Mouse (Mus musculus) layer of hippocampus, postnatal 14 days (tissue): ENCODE results near the gene Cbfa2t2. TPM values are rescaled to one million over a fixed set of nuclear protein-coding genes. Genes with fewer than 3 reads are reported as not detected.

Experiments used
- DNase-seq, 2 experiments: peaks; one replicate each; pipeline ENCODE4 v3.0.0; 2021 to 2022; ENCODE audit warnings: low spot score in 2 of 2, mixed read lengths in 1 of 2
- total RNA-seq, 2 experiments: library from RNA; stranded (reverse); gene quantifications; 2 replicates each; pipeline ENCODE4 v1.2.3; 2021

Cbfa2t2 gene
- total RNA-seq, 2 experiments from 2014 or later = 43.3 to 50.4 TPM

DNA sequence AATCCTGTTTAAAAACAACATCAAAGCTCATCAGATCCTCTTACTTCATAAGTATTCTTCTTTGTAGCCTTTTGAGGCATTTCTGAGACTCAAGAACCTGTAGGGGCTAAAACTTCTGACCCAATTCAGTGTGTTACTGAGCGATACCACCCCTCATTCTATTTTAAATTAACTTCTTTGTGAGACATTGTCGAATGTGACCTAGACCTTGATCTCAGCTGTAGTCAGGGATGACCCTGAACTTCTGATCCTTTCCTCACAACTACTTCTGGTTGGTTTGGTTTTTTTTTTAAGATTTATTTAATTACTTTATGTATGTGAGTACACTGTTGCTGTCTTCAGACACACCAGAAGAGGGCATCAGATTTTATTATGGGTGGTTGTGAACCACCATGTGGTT lies 12.7 kb upstream of the Cbfa2t2 start:
- DNase-seq = no peak

DNA sequence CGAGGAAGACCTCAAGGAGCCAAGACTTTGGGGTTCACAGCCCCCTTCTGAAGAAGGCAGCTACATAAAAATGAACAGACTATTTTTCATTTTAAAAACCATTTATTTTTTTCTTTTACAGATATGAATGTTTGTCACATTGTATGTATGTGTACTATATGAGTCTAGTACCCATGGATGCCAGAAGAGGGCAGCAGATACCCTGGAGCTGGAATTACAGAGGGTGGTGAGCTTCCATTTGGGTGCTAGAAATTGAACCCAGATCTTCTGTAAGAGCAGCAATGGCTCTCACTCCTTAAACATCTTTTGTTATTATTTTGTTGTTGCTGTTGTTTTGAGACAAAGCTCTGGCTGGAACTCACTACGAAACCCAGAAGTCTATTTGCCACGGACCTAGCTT lies 10.8 kb upstream of the Cbfa2t2 start:
- no peak for DNase-seq

DNA sequence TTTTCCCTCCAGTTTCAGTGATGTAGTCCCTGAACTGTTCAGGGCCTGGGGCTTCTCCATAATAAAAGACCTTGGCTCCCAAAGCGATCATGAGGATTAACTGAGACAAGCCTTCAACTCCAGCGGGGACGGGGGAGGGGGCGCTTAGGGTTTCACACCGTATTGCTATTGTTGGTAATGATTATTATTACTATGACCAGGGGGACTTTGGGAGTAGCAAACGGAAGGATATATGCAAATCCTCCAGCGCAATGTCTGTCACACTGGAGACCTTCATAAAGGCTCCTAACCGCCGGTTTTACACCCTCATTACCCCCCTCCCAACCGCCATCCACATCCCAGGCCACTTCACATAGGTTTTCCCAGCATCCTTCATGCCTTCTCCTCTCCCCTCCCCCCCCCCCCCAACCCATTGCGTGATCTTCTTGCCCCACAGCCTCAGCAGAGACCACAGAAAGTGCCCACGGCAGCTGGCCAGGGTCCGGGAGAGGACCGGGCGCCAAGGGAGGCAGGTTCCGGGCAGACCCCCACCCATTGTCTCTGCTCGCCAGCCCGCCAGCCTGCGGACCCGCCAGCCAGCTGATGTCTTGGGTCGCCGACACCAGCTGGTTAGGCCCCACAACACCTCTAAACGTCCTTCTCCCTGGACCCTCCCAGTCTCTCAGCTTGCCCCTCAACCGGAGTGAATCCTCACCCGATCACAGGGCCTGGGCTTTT lies 9.9 kb upstream of the Cbfa2t2 start:
- no peak for DNase-seq

DNA sequence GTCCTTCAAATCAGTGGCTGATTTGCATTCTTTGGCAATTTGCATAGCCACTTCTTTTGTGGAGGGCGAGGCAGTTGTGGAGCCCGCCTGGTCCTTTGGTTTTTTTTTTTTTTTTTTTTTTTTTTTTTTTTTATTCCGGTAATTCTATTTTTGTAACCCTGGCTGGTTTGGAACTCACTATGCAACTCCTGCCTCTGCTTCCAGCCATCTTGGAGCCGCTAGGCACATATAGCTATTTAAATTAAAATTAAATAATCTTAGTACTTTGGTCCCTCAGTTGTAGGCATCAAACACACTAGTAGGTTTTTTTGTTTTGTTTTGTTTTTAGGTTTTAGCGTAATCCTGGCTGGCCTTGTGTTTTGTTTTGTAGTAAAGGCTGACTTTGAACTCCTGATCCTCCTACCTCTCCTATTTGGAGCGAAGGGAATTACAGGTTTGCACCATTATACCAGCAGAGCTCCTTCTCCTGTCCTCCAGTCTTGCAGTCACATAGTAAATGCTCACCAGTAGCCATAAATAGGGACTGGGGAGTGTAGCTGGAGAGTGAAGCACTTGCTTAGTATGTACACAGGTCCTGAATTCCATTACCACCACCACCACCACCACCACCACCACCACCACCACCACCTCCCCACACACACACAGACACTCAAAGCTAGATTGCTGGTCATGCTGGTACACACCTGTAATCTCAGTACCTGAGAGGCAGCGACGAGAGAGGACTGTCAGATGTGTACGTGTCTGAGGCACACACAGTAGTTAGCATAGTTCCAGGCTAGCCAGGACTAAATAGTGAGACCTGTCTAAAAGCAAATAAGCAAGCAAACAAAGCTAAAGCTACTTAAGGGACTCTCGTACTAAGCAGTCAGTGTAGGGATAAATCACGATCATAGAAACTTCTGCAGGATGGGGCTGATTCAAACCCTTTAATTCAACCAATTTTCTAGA lies 9.1 kb upstream of the Cbfa2t2 start:
- DNase-seq = no peak

DNA sequence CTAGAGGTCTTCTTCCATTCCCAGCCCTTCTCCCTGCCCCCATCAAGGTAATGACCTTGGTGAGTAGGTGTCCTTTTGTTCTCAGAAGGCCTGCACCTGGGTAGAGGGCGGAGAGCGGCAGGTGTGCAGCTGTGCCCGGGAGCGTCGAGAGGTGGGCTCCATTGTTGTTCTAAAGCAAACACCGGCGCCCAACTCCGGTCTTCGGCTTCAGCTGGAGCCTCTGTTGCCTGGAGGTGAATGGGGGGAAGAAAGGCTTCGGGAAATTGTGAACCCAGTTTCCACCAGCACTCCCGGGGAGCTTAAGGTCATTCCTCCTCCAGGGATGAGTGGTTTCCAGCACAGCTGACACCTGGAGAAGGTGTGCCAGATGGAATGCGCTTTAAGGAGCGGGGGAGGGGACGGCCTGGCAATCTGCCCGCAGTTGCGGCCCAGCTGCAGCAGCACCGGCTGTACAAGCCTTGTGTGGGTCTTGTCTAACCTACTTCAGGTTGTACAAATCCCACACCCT lies 8.4 kb upstream of the Cbfa2t2 start:
- DNase-seq = no peak

DNA sequence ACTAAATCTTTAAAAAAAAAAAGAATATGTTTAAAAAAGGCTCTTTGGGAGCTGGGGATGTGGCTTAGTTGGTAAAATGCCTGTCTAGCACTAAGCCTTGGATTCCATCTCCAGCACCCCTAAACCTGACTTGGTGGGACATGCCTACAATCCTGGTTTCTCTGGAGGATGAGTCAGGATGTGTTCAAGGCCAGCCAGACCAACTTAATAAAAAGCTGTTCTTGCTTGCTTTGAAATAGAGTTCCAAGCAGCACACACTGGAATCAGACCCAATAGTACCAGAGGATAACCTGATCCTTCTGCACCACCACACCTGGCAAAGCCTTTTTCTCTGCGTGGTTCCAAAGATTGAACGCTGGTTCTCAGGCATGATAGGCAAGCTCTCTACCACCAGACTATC lies 5.7 kb upstream of the Cbfa2t2 start:
- no peak for DNase-seq

DNA sequence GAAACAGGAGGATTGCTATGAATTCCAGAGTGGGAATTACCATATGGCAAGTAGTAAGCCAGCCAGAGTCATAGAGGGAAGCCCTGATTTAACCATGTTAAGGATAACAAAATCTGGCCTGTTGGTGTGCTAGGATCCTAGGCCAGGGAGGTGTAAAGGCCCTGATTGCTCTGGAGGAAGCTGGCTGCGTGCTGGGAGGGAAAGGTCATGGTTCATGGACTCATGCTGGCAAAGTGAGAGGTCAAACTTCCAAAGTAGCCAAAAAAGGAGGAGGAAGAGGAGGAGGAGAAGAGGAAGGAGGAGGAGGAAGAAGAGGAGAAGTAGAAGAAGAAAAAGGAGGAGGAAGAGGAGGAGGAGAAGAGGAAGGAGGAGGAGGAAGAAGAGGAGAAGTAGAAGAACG lies 3.6 kb upstream of the Cbfa2t2 start:
- no peak for DNase-seq

DNA sequence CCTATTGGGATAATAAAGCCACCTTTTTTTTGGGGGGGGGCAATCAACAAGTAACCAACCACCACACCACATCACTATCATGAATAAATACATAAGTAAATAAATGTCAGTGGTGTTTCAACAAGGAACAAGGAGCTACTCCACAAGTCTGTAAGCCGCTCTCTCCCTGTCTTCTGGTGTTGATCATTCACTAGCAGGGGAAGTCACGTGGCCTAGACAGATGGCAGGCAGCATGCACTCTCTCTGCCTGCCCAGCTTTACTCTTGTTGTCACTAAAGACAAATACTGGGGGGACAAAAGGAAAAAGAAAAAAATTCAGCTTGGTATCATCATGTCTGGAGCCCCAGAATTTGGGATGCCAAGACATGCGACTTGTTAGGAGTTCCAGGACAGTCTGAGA lies 2.9 kb upstream of the Cbfa2t2 start:
- DNase-seq = peak in 1 of 2 experiments; percentile 66

DNA sequence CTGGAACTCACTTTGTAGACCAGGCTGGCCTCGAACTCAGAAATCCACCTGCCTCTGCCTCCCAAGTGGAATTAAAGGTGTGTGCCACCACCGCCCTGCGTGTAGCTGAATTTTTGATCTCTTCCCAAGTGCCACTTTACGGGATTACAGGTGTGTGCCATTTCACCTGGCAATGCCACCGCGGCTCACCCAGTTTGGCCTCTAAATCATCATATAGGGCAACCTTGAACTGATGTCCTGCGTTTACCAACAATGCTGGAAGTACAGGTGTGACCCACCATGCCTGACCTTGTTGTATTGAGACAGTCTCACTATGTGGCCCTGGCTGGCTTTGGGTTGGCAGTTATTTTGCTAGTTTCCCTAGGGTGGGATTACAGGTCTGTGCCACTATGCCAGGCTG lies 1.6 kb upstream of the Cbfa2t2 start:
- no peak for DNase-seq

DNA sequence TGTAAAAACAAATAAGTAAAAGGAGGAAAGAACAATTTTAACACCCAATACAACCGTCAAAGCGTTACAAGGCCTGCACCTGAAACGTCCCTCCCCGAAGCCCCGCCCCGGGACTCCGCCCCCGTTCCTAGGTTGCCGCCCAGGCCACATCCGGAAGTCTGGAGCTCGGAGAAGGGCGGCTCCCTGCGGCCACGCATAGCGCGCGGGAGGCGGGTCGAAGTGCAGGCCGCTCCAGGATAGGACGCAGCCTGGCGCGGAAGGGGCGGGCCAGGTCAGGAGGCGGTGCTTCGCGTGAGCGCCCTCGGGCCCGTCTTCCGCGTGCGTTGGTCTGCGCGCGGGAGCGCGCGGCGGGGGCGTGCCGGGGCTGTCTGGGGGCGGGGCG lies 214 bp upstream of the Cbfa2t2 start:
- peak; percentile 95 to 98 for DNase-seq

DNA sequence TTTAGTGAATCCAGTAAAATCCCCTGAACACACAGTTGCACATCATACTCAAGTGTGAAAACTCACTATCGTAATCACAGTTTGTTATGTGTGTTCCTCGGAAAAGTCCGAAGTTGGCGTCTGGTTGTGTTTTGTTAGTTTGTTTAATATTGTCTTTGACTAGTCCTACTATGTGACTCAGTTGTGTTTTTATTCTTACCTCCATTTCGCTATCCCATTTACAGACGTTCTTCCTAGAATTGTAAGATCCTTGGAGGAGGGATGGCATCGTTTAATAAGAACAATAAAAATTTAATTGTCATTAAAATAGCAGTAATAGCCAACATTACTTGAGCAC lies 878 bp downstream of the Cbfa2t2 start:
- DNase-seq = no peak

DNA sequence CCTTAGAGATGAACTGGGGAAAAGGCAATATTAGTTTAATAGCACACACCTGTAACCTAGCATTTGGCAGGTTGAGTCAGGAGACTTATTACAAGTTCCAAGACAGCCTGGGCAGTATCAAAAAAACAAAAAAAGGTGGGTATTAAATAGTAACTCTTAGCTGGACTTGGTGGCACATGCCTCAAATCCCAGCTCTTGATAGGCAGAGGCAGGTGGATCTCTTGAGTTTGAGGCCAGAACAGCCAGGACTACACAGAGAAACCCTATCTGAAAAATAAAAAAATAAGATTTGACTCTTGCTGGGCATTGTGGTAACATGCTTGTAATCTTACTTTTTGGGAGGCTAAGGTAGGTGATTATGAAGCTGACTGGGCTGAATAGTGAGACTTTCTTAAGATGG lies 4.2 kb downstream of the Cbfa2t2 start:
- DNase-seq = no peak

DNA sequence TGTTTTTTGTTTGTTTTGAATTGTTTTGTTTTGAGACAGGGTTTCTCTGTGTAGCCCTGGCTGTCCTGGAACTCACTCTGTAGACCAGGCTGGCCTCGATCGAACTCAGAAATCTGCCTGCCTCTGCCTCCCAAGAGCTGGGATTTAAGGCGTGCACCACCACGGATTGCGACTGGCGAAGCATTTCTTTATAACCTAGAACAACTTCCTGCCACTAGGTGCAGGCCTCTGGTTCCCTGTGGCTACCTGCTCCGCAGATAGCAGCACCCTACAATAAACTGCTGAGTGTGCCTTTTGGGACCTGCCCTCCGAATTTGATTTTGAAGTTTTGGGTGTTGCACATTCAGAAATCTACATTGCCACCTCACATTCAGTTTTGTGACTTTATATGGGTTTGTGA lies 11.5 kb downstream of the Cbfa2t2 start:
- no peak for DNase-seq

DNA sequence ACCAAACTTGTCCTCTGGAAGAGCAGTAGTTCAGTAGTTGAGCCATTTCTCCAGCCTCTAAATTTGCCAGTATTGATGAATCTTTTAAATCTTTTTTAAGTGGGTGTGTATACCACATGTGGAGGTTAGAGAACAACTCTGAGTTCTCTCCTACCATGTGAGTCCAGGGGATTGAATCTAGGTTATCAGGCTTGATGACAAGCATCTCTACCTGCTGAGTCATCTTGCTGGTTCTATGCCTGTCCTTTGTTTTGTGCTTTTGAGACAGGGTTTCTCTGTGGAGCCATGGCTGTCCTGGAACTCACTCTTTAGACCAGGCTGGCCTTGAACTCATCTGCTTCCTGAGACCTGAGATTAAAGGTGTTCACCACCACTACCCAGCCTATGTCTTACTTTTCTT lies 12.4 kb downstream of the Cbfa2t2 start:
- DNase-seq = no peak

DNA sequence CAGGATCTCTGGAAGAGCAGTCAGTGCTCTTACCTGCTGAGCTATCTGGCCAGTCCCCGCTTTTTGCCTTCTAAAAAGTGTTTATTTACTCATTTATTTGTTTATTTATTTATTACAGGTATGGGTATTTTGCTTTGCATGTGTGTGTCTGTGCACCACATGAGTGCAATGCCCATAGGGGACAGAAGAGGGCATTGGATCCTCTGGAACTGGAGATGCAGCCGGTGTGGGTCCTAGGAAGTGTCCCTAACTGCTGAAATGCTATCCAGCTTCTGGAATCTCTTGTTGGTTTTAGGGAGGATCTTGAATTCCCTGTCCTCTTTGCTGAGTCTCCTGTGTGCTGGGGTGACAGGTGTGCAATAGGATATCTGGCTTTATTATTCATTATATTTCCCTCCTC lies 16.7 kb downstream of the Cbfa2t2 start:
- no peak for DNase-seq

DNA sequence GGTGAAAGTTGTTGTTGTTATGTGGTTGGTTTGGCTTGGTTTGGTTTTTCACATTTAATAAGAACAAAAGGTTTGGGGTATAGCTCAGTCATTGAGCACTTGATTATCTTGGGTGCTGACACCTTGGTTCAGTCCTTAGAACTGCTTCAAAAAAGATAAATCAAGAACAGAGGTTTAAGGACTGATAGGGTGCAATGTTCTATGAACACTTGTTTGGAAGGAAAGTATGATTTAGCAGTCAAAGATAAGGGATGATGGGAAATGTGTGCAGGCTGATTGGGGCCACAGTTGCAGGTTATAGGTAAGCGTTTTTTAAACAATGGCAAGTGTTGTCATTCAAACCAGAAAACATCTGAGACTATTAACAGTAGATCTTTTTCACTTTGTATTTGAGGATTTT lies 17.8 kb downstream of the Cbfa2t2 start:
- no peak for DNase-seq

DNA sequence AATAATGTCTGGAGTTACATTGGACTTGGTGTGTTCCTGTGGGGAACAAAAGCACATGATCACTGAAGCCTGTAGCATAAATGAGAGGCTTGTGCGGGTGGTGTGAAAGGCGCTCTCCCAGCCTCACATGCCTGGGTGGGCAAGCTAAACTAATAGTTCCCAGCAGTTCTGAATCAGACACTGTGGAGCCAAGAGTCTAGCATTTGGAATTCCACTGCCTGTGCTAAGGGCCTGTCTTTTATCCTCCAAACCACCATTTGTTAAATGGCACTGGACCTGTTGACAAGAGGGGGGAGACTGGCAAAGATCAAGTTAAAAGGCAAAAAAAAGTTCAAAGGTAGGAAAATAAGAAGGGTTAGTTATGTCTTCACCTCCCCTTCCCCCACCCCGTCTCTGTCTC lies 18.3 kb downstream of the Cbfa2t2 start:
- DNase-seq = no peak

DNA sequence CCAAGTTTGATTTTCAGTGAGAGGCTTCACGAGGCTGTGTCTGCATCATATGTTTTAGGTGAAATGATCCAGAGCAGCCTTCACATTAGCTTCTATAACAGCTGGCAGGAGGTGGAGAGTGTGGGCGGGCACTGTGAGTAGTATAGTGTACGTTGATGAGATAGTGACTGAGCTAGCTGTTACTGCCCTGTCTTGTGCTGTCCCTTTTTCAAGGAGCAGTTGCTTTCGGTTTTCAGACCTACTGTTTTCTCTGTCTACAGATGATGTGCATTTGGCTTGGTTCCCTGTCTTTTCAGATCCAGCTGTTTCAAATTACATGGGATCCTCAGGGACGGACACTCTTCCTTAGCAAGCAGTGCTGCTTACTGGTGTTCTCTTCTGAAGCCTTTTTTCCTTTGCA lies 19.5 kb downstream of the Cbfa2t2 start:
- no peak for DNase-seq

DNA sequence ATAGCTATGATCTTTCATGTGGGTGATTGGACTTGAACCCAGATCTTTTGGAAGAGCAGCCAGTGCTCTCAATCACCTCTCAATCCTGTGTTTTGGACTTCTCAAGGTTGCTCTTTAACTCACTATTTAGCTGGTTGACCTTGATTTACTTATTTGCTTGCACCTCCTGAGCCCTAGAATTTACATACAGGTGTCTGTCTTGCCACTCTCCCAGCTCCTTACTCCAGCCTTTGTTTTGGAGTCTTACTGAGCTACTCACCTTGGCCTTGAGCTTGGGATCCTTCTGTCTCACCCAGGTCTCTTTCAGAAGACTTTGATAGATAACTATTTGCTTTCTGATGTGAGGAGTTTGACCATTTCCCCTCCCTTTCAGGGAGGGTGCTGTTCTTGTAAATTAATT lies 20.3 kb downstream of the Cbfa2t2 start:
- no peak for DNase-seq

DNA sequence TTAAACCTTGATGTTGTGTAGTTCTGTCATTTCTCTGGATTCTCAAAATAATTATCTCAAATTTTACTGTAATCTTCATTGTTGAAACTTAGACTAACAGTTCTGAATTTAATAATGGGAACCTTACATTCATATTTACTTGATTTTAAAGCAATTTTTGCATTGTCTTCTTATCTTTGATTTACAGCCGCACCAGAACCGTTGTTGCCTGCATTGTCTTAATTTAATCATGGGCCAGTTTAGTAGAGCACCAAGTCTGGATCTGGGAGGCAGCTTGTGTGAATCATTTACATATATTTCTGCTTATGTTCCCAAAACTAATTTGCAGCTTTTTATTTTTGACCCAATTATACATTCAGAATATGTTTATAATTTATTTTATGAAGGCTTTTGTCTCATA lies 23.0 kb downstream of the Cbfa2t2 start:
- DNase-seq = no peak

DNA sequence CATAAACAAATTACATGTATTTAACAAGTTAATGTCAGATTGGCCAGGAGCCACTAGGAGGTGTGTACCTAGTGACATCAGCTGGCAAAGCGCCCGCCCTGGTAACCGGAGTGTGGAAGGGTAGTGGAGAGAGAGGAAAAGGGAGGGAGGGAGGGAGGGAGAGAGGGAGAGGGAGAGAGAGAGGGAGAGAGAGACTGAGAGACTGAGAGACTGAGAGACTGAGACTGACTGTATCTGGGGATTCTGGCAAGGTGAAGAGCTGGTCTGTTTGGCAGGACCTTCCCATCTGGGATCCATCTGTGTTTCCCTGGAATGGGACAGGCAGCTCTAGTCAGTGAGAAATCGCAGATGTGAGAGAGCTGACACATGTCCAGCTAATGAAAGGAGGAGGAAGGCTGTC lies 23.6 kb downstream of the Cbfa2t2 start:
- DNase-seq = peak; percentile 64 to 90

DNA sequence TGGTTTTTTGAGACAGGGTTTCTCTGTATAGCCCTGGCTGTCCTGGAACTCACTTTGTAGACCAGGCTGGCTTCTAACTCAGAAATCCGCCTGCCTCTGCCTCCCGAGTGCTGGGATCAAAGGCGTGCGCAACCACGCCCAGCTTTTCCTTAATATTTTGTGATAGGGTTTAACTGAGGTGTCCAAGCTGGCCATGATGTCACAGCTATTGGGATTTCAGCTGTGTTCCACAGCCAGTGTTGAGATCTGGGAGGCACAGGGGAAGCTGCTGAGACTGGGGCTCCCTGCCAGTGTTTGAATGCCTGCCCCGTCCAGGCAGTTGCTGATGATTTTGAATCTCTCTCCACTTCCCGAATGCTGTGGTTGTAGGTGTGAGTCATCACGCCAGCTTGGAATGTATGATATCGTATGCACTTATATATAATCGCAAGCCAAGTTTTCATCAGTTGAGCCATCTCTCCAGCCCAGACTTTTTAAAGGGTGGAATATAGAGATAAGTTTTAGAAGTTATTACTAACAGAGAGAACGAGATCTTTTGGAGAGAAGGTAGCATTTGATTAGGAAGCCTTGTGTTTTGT lies 27.4 kb downstream of the Cbfa2t2 start:
- DNase-seq = no peak
